Mouse (Mus musculus) heart, embryonic 15.5 days (tissue): Measurements from ENCODE around the gene Abcg1. TPM values are rescaled to one million over a fixed set of nuclear protein-coding genes. Genes with fewer than 3 reads are reported as not detected.

ENCODE experiments used
- ATAC-seq: fragments of 200-750 bp; cut with Nextera tagmentation; replicated peaks from 2 replicates; pipeline ENCODE4 v1.8.0; 2017; ENCODE audit warnings: low read depth, moderate TSS enrichment; ENCODE audit not compliant: insufficient number of reproducible peaks, insufficient read depth, low FRiP score
- H3K27ac ChIP-seq: fragments of 300-500 bp; sonication (generic); 2 replicates; pipeline ENCODE4 v1.5.1; 2015; ENCODE audit warnings: mild to moderate bottlenecking, inconsistent platforms
- H3K27me3 ChIP-seq: fragments of 300-500 bp; sonication (generic); 2 replicates; pipeline ENCODE4 v1.6.1; 2015; ENCODE audit warnings: inconsistent platforms
- H3K36me3 ChIP-seq: fragments of 300-500 bp; sonication (generic); 2 replicates; pipeline ENCODE4 v1.6.1; 2015; ENCODE audit warnings: mild to moderate bottlenecking, inconsistent platforms
- H3K4me1 ChIP-seq: fragments of 300-500 bp; sonication (generic); replicated peaks from 2 replicates; pipeline ENCODE4 v1.6.1; 2015; ENCODE audit warnings: inconsistent platforms
- H3K4me2 ChIP-seq: fragments of 300-500 bp; sonication (generic); 2 replicates; pipeline ENCODE4 v1.6.1; 2015; ENCODE audit warnings: inconsistent platforms, mild to moderate bottlenecking, moderate library complexity
- H3K4me3 ChIP-seq: fragments of 300-500 bp; sonication (generic); 2 replicates; pipeline ENCODE4 v1.5.1; 2015; ENCODE audit warnings: mild to moderate bottlenecking, inconsistent platforms
- H3K9ac ChIP-seq: fragments of 300-500 bp; sonication (generic); 2 replicates; pipeline ENCODE4 v1.6.1; 2015; ENCODE audit warnings: mild to moderate bottlenecking, inconsistent platforms
- H3K9me3 ChIP-seq: fragments of 300-500 bp; sonication (generic); replicated peaks from 2 replicates; pipeline ENCODE4 v1.6.1; 2016; ENCODE audit warnings: inconsistent platforms
- whole genome bisulfite sequencing: fragments of 180-500 bp; shearing (Covaris S2); methylation state at CpG from one replicate; pipeline ENCODE4 v1.1.7; 2015; ENCODE audit warnings: mixed read lengths; 5-methylcytosine and 5-hydroxymethylcytosine counted together
- polyA plus RNA-seq: library from polyadenylated mRNA; unstranded; fragments of >200 nt; fragmentation: Nextera tagmentation; extraction: Ambion mirVana; gene quantifications from 2 replicates; pipeline ENCODE4 v1.2.1, GENCODE M21; 2015

Abcg1 gene
- polyA plus RNA-seq, 1 experiment from 2014 or later: 10.4 TPM

DNA sequence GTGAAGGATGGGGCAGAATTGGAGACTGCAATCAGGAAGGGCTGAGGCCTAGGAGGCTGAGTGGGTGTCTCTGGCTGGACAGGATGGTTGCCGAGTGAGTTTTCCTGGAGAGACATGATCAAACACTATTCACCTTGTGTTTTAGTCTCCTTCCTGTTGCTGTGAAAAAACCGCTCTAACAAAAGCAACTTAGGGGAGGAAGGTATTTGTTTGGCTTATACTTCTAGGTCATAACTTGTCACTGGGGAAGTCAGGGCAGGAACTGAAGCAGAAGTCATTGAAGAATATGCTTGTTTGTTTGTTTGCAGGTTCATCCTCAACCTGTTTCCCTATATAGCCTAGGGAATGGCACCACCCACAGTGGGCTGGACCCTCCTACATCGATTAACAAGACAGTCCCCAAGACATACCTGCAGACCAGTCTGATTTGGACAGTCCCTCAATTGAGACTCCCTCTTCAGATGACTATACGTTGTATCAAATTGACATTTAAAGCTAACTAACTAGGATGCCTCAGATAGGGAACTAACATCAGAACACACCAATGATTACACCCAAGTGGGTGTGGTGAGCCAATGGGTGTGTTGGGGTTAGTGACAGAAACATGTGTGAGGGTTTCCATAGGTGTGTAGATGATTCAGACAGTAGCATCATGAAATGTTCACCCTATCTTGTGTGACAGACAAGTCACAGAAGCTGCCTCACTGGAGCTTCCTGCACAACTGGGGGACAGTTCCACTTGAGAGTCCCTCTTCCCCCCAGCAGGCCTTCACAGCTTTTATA is 25.0 kb downstream of the Abcg1 start:
- Histone ChIP-seq H3K4me2 (no peak overlapping the region), H3K36me3 (no peaks in the 10 kb centered on the region), H3K27ac (no peak overlapping the region), H3K27me3 (no peaks in the 10 kb centered on the region), H3K4me1 (peaks cover 18% of the 10 kb centered on the region), H3K9ac (no peak overlapping the region), H3K9me3 (no peaks in the 10 kb centered on the region), H3K4me3 (no peak overlapping the region)
- ATAC-seq: no peak
- WGBS: 81% methylated on average over 4 of the region's 4 CpGs

DNA sequence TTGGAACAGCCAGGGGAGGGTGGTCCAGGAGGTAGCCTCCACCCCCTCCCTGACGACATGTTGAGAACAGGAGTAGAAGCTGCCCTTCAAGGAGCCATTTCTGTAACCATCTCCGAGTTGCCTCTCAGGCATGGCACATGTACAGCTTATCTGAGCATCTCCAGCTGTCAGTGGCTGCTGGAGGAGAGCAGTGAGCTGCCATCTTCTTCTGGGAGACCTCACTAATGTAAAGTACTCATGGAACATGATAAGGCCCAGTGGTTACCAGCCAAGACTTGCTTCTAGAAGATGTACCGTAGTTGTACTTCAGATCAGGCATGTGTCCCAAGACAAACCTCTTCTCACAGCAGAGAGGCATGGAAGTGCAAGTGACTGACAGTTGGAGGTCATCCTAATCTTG is 28.0 kb downstream of the Abcg1 start:
- H3K4me1 ChIP-seq: peaks cover 27% of the 10 kb centered on the region
- no peaks in the 10 kb centered on the region for H3K36me3 ChIP-seq
- no peaks in the 10 kb centered on the region for H3K9me3 ChIP-seq
- no peak for ATAC-seq
- H3K4me2 ChIP-seq: no peak overlapping the region
- no peak overlapping the region for H3K4me3 ChIP-seq
- H3K27ac ChIP-seq: no peak overlapping the region
- no peaks in the 10 kb centered on the region for H3K27me3 ChIP-seq
- no peak overlapping the region for H3K9ac ChIP-seq
- 79% methylated on average over 3 of the region's 3 CpGs for WGBS

DNA sequence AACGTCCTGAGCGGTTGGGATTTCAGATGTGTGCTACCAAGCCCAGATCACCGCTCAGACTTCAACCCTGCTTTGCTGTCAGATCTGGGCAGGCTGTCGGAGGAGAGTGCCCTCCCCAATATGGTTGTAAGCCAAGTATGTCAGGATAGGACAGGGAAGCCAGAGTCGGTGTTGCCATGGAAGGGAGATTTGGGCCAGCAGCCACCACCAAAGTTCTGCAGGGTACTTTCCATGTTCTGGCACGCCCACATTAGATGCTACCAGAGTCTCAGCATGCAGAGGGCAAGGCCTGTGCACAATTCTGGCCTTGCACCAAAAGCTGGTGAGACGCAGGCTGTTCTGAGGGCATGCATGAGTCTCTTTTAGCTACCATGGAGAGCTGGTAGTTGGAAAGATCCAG is 28.7 kb downstream of the Abcg1 start:
- 88% methylated on average over 7 of the region's 7 CpGs for WGBS

DNA sequence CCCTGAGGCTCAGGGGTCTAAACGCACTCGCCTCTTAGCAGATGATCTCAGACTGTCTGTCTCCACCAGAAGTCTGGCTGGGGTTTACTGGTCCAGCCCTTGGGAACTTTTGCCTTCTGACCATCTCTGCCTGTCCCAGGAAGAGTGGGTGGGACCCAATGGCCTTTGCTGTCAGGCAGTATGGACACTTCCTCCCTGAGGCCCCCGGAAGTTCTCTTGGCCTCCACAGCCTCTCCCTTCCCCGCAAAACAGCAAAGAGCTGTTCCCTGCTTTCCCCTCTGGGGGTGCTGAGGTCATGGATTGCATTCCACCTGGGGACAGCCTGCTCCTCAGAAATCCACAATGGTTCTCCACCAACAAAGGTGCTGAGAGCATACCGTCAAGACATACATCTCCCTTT is 31.2 kb downstream of the Abcg1 start:
- Histone ChIP-seq H3K9ac (no peak overlapping the region), H3K27me3 (no peaks in the 10 kb centered on the region), H3K4me3 (no peak overlapping the region), H3K4me1 (peaks cover 42% of the 10 kb centered on the region), H3K27ac (no peak overlapping the region), H3K9me3 (no peaks in the 10 kb centered on the region), H3K4me2 (no peak overlapping the region), H3K36me3 (no peaks in the 10 kb centered on the region; the same call in 1 of the 2 replicates)
- 48% methylated on average over 5 of the region's 5 CpGs for WGBS
- ATAC-seq: no peak

More for the DNA sequence above, 28.7 kb downstream of the Abcg1 start:
- no peaks in the 10 kb centered on the region for H3K36me3 ChIP-seq
- H3K27me3 ChIP-seq: no peaks in the 10 kb centered on the region
- H3K4me1 ChIP-seq: peaks cover 34% of the 10 kb centered on the region
- no peak overlapping the region for H3K4me2 ChIP-seq
- no peaks in the 10 kb centered on the region for H3K9me3 ChIP-seq
- no peak overlapping the region for H3K9ac ChIP-seq
- no peak for ATAC-seq
- H3K4me3 ChIP-seq: no peak overlapping the region
- no peak overlapping the region for H3K27ac ChIP-seq

DNA sequence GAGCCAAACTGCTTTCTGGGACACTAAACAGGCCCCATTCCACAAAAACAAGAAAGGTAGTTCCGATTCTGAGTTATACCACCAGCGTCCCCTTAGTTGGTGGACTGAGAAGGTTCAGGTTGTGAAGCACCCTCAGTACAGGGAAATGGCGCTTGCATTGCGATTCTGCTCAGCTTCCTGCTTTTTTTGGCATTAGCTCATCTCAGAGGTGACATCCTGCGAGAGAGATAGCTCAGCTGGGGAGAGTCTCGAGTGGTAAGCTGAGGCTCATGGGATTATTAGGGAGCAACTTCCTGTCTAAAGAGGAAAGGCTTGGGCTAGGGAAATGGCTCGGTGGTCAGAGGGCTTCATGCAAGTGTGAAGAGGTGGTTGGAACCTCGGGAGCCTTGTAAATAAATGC is 32.4 kb downstream of the Abcg1 start:
- no peak overlapping the region for H3K4me2 ChIP-seq
- no peak for ATAC-seq
- H3K4me1 ChIP-seq: peaks cover 42% of the 10 kb centered on the region
- no peaks in the 10 kb centered on the region; the same call in 1 of the 2 replicates for H3K36me3 ChIP-seq
- WGBS: 56% methylated on average over 8 of the region's 8 CpGs
- no peaks in the 10 kb centered on the region for H3K9me3 ChIP-seq
- no peaks in the 10 kb centered on the region for H3K27me3 ChIP-seq
- H3K9ac ChIP-seq: no peak overlapping the region
- H3K27ac ChIP-seq: peak overlapping the region; percentile 28
- H3K4me3 ChIP-seq: no peak overlapping the region

DNA sequence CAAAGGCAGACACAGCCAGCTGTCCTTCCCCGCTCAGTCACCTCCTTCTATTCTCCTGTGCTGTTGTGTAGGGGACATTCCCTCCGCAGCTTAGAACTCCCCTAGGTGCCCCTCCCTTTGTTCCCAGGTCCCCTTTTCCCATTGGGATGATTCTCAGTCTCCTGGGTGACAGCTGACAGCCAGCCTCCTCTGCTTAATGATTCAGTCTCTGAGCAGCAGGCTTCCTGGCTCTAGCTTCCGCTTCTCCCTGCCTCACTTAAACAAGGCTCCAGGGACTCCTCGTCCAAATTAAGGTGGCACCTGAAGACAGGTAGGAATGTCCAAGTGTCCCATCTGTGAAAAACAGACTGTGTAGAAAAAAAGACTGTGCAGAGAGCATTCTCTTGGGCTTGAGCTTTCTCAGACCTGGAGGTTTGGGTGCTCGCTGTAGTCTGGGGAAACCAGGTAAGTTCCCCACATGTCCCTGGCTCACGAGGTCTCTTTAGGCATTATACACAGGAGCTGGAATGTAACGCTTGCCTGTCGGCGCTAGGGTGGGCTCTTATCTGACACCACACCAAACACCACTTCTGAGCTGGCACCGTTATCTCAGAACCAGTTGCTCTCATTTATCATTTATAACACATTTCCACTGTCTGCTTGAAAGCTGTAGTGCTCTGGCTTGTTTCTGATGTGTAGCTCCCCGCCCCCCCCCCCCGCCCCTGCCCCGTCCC is 33.7 kb downstream of the Abcg1 start:
- no peak overlapping the region for H3K27ac ChIP-seq
- no peak for ATAC-seq

DNA sequence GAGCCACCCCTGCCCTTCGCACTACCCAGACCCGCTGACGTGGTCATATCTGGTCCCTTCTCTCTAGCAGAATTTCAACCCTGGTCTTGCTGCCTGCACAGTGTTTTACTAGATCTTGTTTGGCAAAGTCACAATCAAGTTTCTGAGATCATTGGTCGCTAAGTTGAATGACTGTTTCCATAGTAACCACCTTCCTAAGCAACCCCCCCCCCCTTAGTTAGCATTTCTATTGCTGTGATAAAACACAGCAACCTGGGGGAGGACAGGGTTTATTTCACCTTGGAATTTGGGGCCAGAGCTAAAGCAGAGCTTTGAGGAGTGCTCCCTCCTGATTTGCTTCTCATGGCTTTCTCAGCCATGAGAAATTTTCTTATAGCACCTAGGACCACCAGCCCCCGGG is 37.3 kb downstream of the Abcg1 start:
- ATAC-seq: no peak
- Histone ChIP-seq H3K27ac (no peak overlapping the region), H3K9ac (no peak overlapping the region), H3K9me3 (no peaks in the 10 kb centered on the region), H3K36me3 (peaks cover 3% of the 10 kb centered on the region; the same call in 1 of the 2 replicates), H3K4me3 (no peak overlapping the region), H3K27me3 (no peaks in the 10 kb centered on the region), H3K4me1 (peaks cover 28% of the 10 kb centered on the region), H3K4me2 (no peak overlapping the region)
- 60% methylated on average over 5 of the region's 5 CpGs for WGBS

More for the DNA sequence above, 33.7 kb downstream of the Abcg1 start:
- Histone ChIP-seq H3K36me3 (peaks cover 3% of the 10 kb centered on the region; the same call in 1 of the 2 replicates), H3K4me1 (peaks cover 42% of the 10 kb centered on the region), H3K9me3 (no peaks in the 10 kb centered on the region), H3K4me2 (no peak overlapping the region), H3K27me3 (no peaks in the 10 kb centered on the region), H3K4me3 (no peak overlapping the region), H3K9ac (no peak overlapping the region)
- WGBS: 19% methylated on average over 13 of the region's 13 CpGs

DNA sequence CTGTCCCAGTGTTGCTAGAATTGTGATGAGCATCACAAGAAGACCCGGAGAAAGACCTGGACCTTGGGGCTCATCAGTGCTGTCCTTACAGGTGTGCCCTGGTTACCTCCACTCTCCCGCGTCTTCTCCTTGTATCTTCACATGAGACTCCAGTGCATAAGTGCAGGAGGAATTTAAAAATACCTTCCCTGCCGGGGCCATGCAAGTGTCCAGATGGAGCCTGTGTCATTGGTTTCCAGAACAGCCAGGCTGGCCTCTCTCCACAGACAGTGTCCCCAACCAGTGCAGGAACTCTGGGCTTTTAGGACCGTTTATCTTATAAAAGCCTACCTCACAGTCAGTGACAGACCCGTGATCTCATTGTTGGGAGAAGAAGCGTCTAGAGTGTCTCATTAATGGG is 38.1 kb downstream of the Abcg1 start:
- Histone ChIP-seq H3K9me3 (no peaks in the 10 kb centered on the region), H3K4me2 (no peak overlapping the region), H3K4me3 (no peak overlapping the region), H3K4me1 (peaks cover 20% of the 10 kb centered on the region), H3K27ac (no peak overlapping the region), H3K36me3 (peaks cover 3% of the 10 kb centered on the region; the same call in 1 of the 2 replicates), H3K27me3 (no peaks in the 10 kb centered on the region), H3K9ac (no peak overlapping the region)
- no peak for ATAC-seq
- WGBS: 77% methylated on average over 7 of the region's 7 CpGs

DNA sequence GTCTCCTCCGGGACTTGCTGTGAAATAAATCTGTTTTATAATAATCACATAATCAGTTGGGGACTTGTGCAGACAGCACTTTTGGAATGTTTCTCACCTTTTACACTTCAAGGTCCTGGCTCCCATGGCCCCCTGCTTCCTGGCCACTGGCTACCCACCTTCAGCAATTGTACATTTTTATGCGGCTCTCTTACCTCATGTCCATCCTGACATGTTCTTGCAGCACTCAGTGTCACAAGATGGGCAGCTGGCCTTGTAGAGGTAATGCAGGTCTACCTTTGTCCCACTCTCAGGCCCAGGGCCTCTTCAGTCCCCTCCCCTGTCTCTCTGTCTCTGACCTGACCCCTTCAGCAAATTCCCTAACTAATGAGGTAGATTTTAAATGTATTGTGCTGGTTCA is 39.4 kb downstream of the Abcg1 start:
- H3K27ac ChIP-seq: no peak overlapping the region
- no peak for ATAC-seq
- H3K36me3 ChIP-seq: peaks cover 3% of the 10 kb centered on the region; the same call in 1 of the 2 replicates
- H3K4me1 ChIP-seq: peaks cover 9% of the 10 kb centered on the region
- no peak overlapping the region for H3K9ac ChIP-seq
- no peak overlapping the region for H3K4me2 ChIP-seq
- H3K27me3 ChIP-seq: no peaks in the 10 kb centered on the region
- H3K9me3 ChIP-seq: no peaks in the 10 kb centered on the region
- 92% methylated on average over 2 of the region's 2 CpGs for WGBS
- H3K4me3 ChIP-seq: no peak overlapping the region

DNA sequence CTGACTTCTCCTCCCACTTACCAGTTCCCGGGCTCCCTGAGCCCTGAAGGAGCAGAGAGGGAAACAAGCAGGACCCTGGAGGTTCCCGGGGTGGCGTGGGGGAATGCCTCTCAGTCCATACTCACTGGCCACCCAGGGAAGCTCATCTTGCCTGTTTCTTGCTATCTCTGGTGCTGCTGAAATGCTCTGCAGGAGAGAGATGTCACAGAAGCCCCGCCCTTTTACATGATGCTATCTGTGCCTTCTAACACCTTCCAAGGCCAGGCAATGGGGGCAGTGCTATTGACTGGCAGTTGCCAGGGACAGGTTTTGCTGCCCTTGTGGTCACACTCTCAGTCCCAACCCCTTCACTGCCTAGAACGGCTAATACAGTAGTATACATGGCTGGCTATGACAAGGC is 41.3 kb downstream of the Abcg1 start:
- Histone ChIP-seq H3K4me2 (no peak overlapping the region), H3K36me3 (peaks cover 3% of the 10 kb centered on the region; the same call in 1 of the 2 replicates), H3K9me3 (no peaks in the 10 kb centered on the region), H3K4me1 (peaks cover 5% of the 10 kb centered on the region; the same call in 1 of the 2 replicates), H3K27me3 (no peaks in the 10 kb centered on the region), H3K27ac (no peak overlapping the region), H3K9ac (no peak overlapping the region), H3K4me3 (no peak overlapping the region)
- no peak for ATAC-seq
- WGBS: 62% methylated on average over 5 of the region's 5 CpGs

DNA sequence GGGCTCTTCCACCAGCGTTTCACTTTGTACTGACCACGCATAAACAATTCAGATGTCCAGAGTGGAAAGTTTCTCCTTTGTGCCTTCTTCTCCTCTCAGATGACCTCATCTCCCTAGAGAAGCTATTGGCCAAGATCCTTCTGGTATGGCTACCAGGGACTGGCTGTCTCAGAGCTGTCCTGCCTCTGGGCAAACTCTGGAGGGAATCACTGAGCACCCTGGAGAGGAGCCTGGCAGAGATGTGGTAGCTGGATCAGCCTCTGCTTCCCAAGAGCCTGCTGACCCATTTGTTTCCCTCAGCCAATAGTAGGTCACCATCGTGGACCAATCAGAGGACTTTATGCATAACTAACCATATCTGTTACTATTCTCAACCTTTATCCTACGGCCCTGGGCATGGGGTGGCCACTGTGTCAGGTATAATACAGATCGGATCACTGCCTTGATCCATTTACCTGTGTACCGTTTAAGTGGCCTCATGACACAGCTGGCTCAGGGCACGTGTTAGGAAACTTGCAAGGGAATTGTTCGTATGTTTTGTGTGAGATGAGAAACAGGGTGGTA is 45.6 kb downstream of the Abcg1 start:
- ATAC-seq: no peak
- Histone ChIP-seq H3K4me1 (peaks cover 5% of the 10 kb centered on the region; the same call in 1 of the 2 replicates), H3K9ac (no peak overlapping the region), H3K9me3 (no peaks in the 10 kb centered on the region), H3K4me2 (no peak overlapping the region), H3K36me3 (no peaks in the 10 kb centered on the region), H3K27me3 (no peaks in the 10 kb centered on the region), H3K27ac (no peak overlapping the region), H3K4me3 (no peak overlapping the region)
- WGBS: 80% methylated on average over 8 of the region's 8 CpGs
